Mouse (Mus musculus) Patski (cell line): Measurements from ENCODE around the gene Emid1. TPM values are rescaled to one million over a fixed set of nuclear protein-coding genes. Genes with fewer than 3 reads are reported as not detected.

Source experiments
- ATAC-seq: fragments of 100-300 bp; one replicate; pipeline ENCODE4 v1.8.0; 2021
- CTCF ChIA-PET: fragments of 350-600 bp; sonication (Branson Sonifier 250); formaldehyde crosslinking; loops from one replicate; lab custom pipeline; 2022; ENCODE audit warnings: inconsistent platforms; lab: Charles Lee
- POLR2A ChIA-PET: fragments of 350-600 bp; sonication (Branson Sonifier 250); formaldehyde crosslinking; loops from one replicate; lab custom pipeline; 2022; ENCODE audit warnings: antibody characterized with exemption, inconsistent platforms; lab: Charles Lee
- DNase-seq: peaks from one replicate; pipeline ENCODE4 v3.0.0-alpha.2; 2011; ENCODE audit warnings: low read depth, low spot score
- H3K27me3 ChIP-seq: fragments of 371-371 bp; one replicate; pipeline ENCODE4 v1.5.1; 2021
- CTCF ChIP-seq: fragments of 100-300 bp; IDR thresholded peaks from one replicate; pipeline ENCODE4 v1.5.1; 2021
- in situ Hi-C: fragments of 300-500 bp; cut with MboI; formaldehyde crosslinking; loops from 3 replicates; pipeline ENCODE4 v1.11.1; 2018; ENCODE audit warnings: low pct_unique_long_range_greater_than_20kb, mixed read lengths
- polyA plus RNA-seq: library from polyadenylated mRNA; unstranded; gene quantifications from one replicate; pipeline ENCODE4 v1.2.3, GENCODE M21; 2021

The Emid1 gene
- polyA plus RNA-seq, 1 experiment from 2014 or later, result not detected

DNA sequence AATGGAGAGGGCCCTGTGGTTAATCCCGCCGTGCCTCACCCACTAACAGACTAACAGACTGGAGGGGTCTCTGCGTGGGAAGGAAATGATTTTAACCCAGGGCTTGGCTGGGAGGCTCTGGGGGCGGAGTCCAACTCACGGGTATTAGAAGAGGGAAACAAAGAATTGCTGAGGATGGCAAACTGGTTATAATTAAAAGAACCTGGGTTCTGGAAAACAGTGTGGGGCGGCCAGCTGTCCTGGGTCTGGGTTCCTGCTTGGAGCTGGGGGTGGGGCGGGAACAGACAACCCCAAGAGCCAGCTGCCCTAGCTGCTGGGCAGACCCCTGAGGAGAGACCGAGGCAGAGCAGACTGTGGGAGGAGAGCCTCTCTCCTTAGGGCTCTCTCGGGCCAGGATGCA is 32.2 kb upstream of the Emid1 start:
- TF ChIP-seq CTCF, result no peak
- ATAC-seq (no peak), DNase-seq (no peak)
- ChIA-PET CTCF (no interaction called here), POLR2A (no interaction called here)
- in situ Hi-C loops, result loop anchor here (5.0 kb wide), 2 partner anchors 103 to 298 kb away; no protein-coding TSS in a partner anchor
- H3K27me3 ChIP-seq, result no peaks in the 10 kb centered on the region

DNA sequence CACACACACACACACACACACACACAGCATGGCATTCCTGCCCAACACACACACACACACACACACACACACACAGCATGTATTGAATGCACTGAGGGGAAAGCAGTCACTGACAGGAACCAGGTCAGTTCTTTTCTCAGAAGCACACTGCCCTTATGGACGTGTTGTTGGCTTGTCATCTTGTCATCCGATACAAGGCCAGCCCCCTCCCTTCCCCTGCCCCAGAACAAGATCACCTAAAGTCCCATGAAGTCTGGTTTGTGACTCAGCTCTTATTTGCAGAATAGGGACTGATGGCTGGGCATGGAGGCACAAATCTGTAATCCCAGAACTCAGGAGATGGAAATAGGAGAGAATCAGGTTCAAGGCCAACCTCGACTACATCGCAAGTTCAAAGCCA is 30.8 kb upstream of the Emid1 start:
- no peaks in the 10 kb centered on the region for H3K27me3 ChIP-seq
- ChIA-PET CTCF (interaction anchor here (2.0 to 2.5 kb wide), 2 partner anchors 11 to 107 kb away, joined by 16 to 18 read pairs; no protein-coding TSS in a partner anchor), POLR2A (no interaction called here)
- TF ChIP-seq CTCF, result no peak
- in situ Hi-C loops, result loop anchor here (5.0 kb wide), 2 partner anchors 104 to 299 kb away; no protein-coding TSS in a partner anchor
- no peak for ATAC-seq
- no peak for DNase-seq

DNA sequence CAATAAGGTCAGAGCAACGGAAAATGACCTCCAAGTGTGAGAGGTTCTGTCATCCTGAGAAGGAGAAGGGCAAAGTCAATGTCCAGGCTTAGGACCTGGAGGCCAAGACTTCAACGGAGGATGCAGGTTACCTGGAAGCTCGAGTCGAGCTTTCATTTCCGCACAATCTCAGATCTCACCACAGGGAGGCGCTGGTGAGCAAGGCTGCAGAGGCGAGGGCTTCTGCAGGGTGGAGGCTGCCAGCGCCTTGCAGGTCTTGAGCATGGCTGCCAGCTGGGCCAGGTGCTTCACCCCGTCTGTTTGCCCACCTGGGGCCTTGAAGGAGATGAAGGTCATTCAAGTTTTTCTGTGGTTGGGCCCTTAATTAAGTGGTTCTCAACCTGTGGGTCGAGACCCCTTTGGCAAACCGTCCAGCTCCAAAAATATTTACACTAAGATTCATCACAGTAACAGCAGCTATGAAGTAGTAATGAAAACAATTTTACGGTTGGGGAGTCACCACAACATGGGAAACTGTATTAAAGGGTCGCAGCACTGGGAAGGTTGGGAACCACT is 29.9 kb upstream of the Emid1 start:
- ChIA-PET POLR2A (no interaction called here), CTCF (interaction anchor here (0.8 to 2.5 kb wide), 17 partner anchors 10 to 296 kb away, joined by 3 to 18 read pairs (median 4); no protein-coding TSS in a partner anchor)
- in situ Hi-C loops, result loop anchor here (5.0 kb wide), 2 partner anchors 105 to 300 kb away; no protein-coding TSS in a partner anchor
- TF ChIP-seq CTCF, result peak; percentile 97
- ATAC-seq (no peak), DNase-seq (no peak)
- H3K27me3 ChIP-seq, result no peaks in the 10 kb centered on the region

DNA sequence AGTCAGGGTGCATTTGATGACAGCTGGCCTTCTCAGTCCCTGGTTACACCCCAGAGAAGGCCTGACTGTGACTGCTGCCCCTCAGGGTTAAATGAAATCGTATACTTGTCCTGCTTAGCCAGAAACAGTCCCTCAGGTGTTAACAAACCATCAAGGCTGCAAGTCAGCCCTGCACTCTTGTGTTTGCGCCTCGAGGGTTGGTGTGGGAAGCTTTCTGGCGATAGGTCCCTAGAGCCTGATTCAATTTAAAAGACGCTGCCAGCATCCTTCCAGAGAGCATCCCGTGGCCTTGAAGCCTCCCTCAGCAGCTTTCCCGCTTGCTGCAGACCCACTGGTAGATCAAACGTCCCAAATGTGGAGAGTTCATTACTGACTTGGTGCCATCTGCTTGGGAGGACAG is 27.3 kb upstream of the Emid1 start:
- no peak for DNase-seq
- ChIA-PET POLR2A (no interaction called here), CTCF (interaction anchor here (1.4 to 1.6 kb wide), 2 partner anchors 10 to 11 kb away, joined by 3 read pairs; no protein-coding TSS in a partner anchor)
- no peak for TF ChIP-seq CTCF
- no peaks in the 10 kb centered on the region for H3K27me3 ChIP-seq
- in situ Hi-C loops, result no loop called here
- ATAC-seq, result no peak

DNA sequence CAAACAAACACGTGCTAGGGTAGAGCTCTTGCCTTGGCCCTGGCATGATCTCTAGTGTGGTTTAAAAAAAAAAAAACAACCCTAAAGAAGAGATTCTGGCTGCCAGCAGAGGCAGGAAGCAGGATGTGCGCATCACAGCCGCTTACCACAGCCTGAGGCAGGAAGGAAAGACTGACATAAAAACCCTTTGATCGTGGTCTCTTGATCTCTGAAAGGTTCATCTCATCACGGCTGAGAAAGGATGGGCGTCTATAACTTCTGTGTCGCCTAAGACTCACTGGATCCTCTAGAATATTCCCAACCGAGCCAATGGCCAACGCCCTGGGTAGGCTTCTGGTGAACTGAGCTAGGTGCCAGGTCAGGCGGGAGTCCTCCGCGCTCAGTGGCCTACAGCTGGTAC is 25.1 kb upstream of the Emid1 start:
- ChIA-PET CTCF (no interaction called here), POLR2A (no interaction called here)
- TF ChIP-seq CTCF, result no peak
- no peak for ATAC-seq
- DNase-seq, result no peak
- H3K27me3 ChIP-seq, result no peaks in the 10 kb centered on the region
- in situ Hi-C loops, result no loop called here

DNA sequence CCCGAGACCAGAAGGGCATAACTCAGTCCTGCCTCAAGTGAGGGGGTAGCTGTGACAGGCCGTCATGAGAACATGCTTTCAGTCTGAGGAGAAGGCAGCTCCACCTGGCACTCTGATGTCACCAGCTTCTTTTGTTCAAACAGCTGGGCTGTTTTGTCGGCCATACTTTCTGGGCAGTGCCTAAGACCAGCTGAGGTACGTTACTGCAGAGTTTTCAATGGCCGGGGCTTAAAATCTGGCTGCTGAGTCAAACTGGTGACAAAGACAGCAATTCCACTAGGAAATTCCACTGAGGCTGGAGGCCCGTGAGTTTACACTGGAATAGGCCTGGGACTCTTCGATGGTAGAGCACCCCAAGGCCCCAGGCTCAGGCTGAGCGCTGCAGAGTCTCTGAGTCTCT is 24.6 kb upstream of the Emid1 start:
- ChIA-PET CTCF (no interaction called here), POLR2A (no interaction called here)
- no peaks in the 10 kb centered on the region for H3K27me3 ChIP-seq
- DNase-seq (no peak), ATAC-seq (no peak)
- no peak for TF ChIP-seq CTCF
- in situ Hi-C loops, result no loop called here

DNA sequence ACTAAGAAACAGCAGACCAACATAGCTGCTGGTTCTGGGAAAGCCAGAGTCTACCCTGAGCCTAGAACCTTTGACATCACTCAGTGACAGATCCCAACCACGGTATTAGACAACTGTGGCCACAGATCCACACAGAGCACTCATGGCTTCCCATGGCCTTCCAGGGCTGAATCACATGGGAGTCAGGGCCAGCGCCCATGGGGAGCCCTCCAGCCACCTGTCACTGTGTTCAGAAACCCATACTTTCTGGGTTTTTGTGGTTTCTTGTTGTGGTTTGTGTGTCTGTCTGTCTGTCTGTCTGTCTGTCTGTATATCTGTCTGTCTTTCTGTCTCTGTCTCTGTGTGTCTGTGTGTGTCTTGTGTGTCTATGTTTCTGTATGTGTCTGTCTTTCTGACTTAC is 23.8 kb upstream of the Emid1 start:
- ATAC-seq, result no peak
- no peak for TF ChIP-seq CTCF
- ChIA-PET CTCF (no interaction called here), POLR2A (no interaction called here)
- in situ Hi-C loops, result no loop called here
- DNase-seq, result no peak
- no peaks in the 10 kb centered on the region for H3K27me3 ChIP-seq

DNA sequence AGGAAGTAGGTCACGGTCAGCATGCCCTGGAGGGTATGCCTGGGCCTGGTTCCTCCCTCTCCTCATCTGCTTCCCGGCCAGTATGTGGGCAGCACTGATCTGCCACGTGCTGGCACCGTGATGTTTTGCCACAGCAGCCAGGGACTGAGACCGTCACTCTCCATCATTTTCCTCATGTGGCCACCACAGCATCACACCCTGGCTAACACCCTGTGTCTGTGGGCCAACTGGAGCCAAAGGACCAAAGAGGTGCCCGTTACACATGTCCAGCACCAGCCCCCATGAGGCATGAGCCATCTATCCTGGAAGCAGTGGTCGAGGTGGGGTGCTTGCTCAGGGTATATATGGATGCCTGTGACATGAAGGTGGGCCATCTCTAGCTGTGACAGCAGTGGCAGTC is 23.1 kb upstream of the Emid1 start:
- in situ Hi-C loops, result no loop called here
- TF ChIP-seq CTCF, result no peak
- no peak for ATAC-seq
- no peak for DNase-seq
- H3K27me3 ChIP-seq, result no peaks in the 10 kb centered on the region
- ChIA-PET CTCF (no interaction called here), POLR2A (no interaction called here)

DNA sequence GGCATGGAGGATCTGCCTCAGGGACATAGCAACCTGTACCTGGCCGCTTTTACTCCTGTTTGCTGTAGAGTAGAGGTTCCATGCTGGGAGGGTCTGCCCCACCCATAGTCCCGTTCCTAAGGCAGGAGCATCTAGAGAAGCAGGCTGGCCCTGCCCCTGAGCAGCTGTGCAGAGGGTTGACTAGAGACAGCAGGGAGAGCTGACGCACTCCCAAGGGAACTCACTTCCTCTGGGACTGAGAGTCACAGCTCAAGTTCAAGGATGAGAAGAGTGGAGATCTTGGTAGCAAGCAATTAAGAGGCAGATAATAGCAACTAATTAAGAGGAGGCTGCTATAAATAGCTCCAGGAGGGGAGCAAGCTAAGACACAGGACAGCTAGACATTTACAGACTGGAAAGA is 20.8 kb upstream of the Emid1 start:
- TF ChIP-seq CTCF, result no peak
- ChIA-PET CTCF (interaction anchor here (1.1 to 1.6 kb wide), 3 partner anchors 8 to 13 kb away, joined by 3 to 4 read pairs (median 3); no protein-coding TSS in a partner anchor), POLR2A (no interaction called here)
- no peaks in the 10 kb centered on the region for H3K27me3 ChIP-seq
- in situ Hi-C loops, result no loop called here
- no peak for DNase-seq
- no peak for ATAC-seq

DNA sequence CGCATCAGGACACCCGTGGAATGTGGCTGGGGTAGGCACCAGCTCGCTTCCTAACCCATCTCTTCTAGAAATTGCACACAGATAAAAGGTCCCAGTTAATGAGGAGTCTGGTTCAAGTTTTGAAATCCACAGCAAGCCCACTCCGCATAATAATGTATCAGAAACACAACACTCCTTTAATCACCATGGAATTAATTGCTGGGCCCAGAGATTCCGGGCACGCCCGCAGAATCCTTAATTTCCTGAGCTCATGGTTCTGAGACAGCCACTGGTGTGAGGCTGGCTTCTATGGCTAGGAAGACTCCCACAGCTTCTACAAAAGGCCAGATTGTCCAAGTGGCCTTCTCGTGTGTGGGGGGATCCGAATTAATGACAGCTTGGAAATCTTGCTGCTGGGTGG is 15.3 kb upstream of the Emid1 start:
- ChIA-PET CTCF (interaction anchor here (1.4 kb wide), 1 partner anchor 14 kb away, joined by 5 read pairs; no protein-coding TSS in a partner anchor), POLR2A (no interaction called here)
- ATAC-seq, result no peak
- TF ChIP-seq CTCF, result no peak
- DNase-seq, result no peak
- no peaks in the 10 kb centered on the region for H3K27me3 ChIP-seq
- in situ Hi-C loops, result no loop called here

DNA sequence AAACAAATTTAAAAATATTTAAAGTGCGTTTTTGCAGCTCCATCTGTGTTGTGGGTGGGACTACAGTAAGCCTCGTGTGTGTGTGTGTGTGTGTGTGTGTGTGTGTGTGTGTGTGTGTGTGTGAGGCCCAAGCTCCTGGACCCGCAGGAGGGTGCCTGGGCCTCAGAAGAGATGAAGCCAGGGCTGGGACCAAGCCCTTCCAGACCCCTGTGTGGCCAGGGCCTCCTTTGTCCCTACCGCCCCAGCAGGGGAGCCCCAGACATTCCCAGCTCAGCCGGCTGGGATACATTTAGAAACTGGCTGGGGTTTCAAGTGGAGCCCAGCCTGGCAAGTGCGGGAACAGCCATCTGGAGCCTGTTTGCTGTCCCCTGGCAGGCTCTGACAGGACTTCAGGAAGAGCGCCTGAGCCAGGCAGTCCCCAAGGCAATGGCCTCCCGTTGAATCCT is 13.4 kb upstream of the Emid1 start:
- ChIA-PET CTCF (no interaction called here), POLR2A (no interaction called here)
- no peak for ATAC-seq
- no peak for TF ChIP-seq CTCF
- H3K27me3 ChIP-seq, result no peaks in the 10 kb centered on the region
- in situ Hi-C loops, result no loop called here
- DNase-seq, result no peak
